Mouse (Mus musculus) telencephalon, adult 2 months (tissue): Measurements from ENCODE around the gene Gm10271.
A peak's percentile ranks its signal among the peaks of the same experiment; 100 is the strongest.

Source experiments
- DNase-seq: peaks from one replicate; pipeline ENCODE4 v3.0.0-alpha.2; 2011; ENCODE audit warnings: low read depth, low spot score

Gene Gm10271

DNA sequence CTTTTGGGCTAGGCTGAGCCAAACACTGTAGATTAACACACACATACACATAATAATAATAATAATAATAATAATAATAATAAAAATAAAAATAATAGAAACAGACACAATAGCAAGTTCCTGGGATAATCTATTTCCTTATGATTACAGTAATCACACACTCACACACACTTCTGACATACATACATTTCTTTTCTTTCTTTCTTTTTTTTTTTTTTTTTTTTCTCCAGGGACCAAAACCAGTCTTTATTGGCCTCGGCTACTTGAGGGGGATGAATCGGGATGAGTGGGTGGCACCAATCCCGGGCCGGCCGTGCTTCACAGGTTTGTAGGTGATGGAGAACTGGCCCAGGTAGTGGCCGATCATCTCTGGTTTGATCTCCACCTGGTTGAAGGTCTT is at the start of gene Gm10271:
Gene Gm10271 (minus strand): TSS at position 101 of the 400 bp plus-strand sequence.
- DNase-seq: no peak

DNA sequence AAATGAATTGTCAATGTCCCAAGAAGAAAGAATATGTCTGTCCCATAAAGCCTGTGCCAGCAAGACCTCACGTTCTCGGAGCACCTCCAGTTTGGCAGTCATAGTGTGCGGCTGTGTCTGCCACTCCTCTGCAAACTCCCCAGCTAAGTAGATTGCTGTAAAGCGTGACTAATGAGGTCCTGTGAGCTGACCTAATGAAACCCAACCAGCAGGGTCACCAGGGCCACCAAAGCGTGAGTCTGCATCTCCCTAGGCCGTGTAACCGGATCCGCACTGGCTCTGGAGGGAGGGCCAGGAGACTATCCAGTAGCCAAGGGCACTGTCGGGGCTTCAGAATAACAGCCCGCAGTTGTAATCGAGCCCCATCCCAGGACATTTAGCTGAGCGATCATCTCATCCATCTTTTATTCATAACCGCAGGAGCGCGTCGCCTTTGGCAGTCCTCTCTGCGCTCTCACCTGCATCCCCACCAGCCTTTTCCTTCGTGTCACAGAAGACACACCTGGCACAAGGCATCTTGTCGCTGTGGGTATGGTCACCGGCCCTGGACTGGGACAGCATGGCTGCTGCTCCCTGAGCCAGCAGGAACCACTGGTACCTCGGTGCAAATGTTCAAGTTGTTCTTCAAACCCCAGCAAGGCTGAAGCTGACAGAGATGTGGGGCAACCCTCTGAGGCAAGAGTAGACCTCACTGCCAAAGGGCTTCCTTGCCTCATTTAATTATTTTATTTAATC is 48.8 kb upstream of the Gm10271 start:
- no peak for DNase-seq

DNA sequence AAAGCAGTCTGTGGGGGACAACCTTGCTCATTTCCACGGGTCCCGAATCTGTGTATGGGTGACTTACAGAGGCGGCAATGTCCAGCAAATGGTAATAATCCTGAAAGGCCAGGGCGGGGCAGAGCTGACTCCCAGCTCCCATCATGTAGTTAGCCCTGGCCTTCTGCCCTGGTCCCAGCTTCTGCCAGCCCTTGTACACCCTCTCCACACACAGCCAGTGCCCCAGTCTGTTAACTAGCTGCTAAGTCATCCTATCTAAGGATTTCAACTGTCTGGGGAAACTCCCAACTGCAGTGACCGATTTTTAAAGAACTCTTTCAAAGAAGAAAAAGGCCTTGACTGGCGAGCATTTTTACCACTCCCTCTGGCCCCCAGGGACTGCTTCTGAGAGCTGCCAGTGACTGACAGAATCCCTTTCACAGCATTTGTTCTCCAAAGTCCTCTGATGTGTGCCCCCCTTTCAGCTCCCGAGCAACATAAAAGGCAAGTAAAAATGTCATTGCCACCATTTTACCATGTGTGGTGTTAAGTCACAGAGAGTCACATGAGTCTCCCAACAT is 46.0 kb upstream of the Gm10271 start:
- no peak for DNase-seq

DNA sequence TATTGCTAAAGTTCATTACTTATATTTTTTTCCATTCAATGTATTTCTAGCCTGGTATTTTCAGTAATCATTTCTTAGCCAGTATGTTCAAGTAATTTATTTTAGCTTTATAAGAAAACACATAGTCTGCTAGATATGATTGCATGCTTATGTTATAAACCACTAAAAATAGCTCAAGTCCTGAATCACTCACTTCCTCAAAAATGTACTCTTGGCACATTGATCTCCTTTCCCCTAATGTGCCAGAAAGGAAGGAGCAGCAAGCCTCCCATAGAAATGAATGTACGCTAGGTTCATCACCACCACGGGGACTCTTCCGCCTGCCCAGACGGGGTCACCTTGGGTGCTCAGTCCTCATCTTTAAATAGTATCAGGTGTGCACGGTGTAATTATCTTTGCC is 42.2 kb upstream of the Gm10271 start:
- no peak for DNase-seq

DNA sequence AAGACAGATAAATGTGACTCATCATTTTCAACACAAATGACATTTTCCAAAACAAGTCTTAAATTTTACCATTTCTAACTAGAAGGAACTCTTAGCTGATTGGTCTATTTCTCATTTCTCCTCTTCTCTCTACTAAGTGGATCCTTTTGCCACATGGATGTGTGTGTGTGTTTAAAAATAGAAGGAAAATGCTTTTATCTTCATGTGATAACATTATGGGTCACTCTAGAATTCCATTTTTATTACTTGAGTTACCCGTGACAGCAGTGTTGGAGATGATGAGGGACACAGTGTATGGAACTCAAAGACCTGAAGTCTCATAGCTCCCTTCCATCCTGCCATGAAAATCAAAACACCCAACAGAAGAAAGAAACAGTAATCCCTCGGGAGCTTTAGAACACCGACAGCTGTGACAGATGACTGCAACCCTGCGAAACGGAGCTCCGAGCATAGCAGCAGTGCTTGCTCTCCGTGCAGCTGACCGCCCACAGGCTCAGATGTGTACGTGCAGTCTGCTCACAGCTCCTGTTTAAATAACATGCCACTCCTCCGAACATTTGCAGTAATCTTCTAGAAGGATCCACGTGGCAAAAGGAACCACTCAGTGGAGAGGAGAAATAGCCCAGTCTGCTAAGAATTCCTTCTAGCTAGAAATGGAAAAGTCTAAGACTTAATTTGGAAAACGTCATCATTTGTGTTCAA is 41.4 kb upstream of the Gm10271 start:
- peak; percentile 93 for DNase-seq

DNA sequence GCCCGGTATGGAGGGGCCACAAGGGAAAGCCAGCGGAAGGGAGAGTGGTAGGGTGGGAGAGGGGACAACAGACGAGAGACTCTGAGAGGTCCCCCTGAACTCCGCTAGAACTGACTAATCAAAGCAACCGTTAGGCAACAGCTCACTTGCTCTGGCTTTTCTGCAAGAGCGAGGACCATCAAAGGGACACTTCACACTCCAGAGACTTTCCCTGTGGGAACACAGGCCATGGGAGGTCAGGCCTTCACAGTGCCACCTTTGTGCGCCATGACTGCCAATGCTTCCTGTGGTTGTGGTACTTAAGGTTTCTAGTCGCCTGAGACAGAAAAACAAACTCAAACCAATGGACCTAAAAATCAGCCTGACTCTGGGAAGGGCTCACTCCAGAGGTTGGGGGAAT is 38.6 kb upstream of the Gm10271 start:
- no peak for DNase-seq

DNA sequence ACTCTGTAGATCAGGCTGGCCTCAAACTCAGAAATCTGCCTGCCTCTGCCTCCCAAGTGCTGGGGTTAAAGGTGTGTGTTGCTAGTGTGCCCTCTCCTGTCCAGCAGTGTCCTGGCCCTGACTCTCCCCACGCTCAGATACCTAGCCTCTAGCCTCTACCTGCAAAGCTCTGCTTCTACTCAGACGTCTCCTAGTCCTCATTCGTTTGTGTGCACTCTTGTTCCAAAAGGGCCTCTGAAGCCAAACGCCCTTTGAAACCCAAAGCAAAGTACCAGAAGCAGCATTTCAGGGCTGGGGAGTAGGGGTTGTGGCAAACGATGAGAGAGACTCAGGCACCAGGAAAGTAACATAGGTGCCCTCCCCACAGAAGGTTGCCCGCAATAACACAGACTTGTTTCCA is 37.3 kb upstream of the Gm10271 start:
- no peak for DNase-seq

DNA sequence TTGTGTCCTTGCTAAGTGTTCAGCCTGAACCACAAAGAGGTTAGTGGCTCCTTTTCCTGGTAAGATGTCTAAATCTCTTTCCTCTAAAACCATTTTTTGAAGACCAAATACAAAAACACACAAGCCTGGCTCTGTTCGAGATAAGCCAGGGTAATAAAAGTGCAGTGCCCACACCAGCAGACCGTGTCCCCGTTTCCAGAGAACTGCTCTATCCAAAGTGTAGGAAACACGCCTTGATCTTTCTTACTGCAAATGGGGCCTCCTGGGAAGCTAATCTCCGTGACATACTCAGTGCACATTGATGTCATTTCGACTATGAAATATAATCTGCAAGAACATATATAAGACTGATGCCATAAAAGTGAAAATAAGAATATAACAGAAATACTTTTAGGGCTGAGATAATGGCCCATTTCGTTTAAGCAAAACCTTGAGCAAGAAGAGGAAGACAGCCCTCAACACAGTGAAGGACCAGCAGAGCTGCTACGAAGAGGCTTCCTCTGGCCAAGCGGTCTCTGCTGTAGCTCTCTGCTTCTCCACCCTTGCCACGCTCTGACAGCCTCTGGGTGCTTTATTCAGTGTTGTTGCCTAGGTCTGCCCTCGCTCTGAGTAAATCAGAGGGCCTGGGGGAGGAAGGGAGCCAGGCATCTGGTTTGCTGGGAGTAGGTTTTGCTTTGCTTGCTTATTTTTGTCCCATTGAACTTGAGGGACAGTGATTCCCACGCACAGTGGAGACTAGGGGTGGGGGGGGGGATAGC is 33.5 kb upstream of the Gm10271 start:
- DNase-seq: no peak

DNA sequence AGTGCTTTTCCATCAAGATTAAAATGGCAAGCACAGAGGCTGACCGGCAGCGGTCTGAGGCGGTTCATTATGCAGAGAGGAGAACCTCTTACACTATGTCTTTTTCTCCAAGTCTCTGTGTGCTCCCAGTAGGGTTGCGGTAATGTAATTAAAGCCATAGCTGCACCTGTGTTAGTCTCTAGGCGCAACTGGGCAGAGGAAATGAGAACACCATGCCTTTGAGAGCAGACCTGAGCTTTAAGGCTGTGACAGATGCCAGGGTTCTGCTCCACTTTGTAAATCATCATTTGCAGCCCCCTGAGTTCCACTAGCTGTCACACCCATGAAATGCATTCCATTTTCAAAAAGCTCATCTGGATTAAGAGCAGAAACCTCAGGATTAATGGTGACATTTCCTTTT is 32.3 kb upstream of the Gm10271 start:
- no peak for DNase-seq

DNA sequence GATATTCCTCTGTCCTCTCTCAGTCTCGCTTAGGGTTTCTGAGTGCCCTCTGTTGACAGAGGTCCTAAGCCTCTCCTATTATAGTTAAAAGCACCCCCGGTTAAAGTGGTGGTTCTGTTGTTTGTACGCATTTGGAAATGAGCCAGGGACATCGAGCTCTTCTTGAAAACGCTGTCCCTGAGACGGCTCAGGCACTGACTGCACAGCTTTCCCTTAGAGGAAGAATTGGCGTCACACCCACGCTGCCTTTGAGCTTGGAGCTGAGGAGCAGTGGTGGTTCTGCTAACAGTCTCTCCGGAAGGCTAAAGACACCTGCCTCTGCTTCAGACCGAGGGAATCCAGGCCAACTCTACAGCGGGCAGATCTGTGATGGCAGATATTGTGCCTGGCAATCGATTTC is 28.6 kb upstream of the Gm10271 start:
- DNase-seq: peak; percentile 65

DNA sequence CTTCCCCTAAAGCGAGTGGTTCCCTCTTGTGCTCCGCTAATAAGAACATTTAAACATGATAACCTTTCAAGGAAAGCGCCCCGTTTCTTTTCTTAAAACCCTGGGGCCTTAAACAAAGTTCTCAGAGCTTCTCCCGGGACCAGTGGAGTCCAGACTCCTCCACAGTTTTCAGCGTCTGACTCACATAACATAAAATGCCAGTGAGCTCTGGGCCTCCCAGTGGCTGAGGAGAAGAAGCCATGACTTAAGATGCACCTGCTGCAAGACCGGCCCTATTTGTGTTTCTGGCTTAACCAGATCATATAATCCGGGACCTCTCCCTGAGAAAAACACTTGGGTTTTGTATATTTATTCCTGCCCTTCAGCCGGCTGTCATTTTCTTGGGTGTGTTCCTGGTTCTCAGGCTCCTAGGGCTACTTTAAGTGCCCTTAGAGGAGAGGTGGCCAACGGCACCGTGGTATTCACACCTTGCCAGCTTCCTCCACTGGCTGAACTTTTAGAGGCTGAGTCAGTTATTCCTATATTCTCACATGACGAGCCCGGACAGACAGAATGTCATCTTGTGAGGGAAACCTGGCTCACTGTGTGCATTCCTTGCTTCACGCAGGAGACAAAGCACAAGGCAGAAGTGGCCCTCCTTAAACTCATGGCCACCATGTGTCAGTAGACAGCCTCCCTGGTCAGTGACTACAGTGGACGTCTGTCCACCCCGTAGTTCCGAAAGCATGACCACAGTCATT is 26.5 kb upstream of the Gm10271 start:
- no peak for DNase-seq

DNA sequence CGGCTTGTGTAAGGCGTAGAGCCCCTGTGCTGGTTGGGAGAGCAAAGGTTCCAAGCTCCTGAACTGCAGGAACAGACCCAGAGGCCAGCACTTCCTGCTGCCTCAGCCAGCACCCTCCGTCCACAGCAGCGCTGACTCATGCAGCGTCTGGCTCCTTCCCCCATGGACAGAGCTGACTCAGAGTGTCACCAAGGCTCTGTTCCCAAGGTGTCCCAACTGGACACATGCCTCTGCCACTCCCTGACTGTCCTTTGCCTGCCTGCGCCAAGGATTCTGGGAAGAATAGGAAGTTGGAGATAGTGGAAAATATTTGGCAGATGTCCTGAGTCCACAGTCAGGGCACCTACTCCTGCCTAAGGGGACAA is 23.8 kb upstream of the Gm10271 start:
- DNase-seq: no peak

DNA sequence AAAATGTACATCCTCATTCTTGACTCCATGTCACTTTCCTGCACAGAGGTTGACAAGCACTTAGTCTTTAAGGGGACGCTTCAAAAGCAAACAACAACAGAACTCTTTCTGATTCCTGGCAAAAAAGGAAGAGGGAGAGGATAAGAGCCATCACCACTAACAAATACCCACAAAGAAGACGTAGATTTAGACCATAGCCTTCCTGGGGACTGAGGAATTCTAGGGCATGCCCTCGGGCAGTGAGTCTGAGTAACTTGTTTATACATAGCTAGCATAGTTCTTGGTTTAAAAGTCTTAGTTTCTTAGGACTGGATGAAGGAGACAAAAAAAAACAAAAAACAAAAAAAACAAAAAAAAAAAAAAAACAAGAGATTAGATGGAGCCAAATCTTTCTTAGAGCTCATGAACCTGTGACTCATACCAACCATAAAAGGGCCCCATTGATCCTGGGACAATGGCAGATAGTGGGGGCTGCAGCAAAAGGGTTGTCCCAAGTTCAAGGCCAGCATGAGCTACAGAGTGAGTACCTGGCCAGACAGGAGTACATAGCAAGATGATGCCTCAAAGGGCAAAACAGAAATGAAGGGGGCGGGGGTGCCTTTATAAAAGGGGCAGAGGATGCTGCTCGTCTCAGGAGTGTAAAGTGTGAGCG is 23.3 kb upstream of the Gm10271 start:
- no peak for DNase-seq

DNA sequence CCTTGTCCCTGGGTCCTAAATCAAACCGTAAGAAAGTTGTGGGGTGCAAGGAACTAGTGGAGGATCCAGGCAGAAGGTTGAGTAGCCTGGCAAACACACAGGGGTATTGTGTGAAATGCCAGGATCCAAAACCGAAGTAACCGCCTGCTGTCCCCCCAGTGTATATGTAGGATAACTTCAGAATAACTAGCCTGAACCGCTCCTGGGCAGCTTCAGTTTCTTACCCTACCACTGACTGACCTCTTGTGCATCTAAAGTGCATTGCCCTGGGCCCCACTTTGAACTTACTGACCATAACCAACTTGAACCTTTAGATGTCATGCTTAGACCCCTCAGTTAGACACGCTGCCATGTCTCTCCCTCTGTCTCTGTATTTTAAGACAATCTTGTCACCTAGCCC is 22.8 kb upstream of the Gm10271 start:
- no peak for DNase-seq

DNA sequence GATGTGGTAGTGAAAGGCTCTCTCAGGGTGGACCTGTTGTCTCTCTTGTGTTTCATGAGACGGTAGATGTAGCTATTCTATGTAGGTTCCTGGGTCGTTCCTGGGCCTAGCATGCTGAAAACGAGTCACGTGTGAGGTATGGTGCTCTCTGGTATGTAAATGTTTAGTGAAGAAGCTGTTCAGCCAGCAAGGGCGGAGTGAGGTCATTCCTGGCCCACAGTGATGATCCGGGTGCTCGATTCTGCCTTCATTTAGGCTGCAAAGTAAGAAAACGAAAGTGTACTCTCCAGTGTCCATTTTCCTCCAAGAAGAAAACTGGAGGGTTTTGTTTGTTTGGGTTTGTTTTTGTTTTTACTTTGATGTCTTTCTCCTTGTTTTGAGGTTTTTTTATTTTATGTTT is 21.6 kb upstream of the Gm10271 start:
- DNase-seq: no peak

DNA sequence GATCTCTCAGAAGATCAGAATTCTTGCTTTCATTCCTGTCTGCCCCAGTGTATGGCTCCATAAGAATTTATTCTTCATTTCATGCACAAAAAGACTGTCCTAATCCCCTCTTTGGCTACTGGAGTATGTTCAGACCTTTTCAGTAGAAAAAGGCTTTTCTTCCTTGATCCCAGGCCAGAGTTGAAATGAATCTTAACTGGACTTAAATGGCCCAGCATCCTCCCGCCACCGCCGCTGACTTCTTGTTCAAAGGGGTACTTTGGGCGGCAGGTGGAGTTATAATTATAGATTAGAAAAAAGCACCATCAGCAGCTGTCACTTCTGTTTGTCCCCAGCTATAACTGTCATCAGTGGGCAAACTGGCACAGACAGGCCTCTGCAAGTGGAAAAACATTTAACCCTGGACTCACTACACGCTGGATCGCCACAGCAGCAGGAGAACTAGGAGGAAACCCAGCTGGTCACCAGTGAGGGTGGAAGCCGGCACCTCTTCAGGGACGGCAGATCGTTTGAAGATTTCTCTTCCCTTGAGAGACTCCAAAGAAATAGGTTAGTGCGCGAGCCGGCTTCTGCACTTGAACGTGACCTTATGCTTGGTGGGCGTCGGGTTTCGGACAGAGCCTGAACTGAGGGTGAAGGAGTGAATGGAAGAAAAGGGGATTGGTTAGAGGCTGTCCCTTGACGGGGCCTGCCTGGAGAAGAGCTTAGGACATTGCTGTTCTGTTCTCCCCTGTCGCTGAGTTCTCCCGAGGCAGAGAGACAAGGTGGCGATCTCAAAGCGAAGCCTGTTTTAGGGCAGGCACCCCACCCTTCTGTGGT is 14.1 kb upstream of the Gm10271 start, which contains the start of gene Best3:
Gene Best3 (plus strand): TSS at position 51 of the 819 bp plus-strand sequence.
- DNase-seq: no peak

DNA sequence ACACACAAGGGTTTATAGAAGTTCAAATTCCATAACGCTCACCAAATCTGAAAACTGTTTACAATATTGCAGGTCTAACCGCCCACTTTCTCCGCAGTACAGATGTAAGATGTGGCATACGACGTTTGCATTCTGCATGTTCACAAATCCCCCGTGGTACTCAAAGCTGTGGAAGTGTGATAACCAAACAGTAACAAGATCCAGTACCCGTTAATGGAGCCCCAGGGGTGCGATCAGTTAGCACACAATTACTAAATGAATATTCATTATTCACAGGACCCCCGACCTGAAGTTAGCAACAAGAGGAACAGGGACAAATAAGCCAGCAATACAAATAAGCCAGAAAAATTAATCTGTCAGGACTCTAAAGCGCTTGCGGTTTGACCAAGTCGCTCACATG is 12.4 kb upstream of the Gm10271 start:
- no peak for DNase-seq

DNA sequence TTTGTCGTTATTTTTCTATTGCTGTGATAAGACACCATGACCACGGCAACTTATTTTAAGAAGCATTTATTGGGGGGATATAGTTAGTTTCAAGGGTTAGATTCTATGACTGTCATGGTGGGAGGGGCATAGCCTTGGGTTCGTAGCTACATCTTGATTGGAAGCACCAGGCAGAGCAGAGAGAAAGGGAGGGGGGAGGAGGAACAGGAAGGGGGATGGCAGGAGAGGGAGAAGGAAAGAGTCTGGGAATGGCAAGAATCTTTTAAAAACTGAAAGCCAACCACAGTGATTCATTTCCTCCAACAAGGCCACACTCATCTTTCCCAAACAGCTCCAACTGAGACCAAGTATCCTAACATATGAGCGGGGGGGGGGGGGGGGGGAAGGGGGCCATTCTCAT is 10.1 kb upstream of the Gm10271 start:
- DNase-seq: no peak

DNA sequence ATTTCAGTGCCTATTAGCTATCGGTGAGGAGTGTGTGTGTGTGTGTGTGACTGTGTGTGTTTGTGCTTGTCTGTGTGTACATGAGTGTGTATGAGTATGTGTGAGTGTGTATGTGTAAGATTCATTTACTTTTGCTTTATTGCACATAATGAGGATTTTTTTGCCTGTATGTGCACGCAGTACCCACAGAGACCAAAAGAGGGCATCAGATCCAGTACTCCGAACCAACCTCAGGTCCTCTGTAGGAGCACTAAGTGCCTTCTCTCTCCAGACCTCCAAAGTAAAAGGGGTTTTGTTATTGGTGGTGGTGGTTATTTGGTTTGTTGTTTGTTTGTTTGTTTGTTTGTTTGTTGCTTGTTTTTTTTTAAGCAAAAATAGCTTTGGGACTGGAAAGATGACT is 8.5 kb upstream of the Gm10271 start:
- no peak for DNase-seq

DNA sequence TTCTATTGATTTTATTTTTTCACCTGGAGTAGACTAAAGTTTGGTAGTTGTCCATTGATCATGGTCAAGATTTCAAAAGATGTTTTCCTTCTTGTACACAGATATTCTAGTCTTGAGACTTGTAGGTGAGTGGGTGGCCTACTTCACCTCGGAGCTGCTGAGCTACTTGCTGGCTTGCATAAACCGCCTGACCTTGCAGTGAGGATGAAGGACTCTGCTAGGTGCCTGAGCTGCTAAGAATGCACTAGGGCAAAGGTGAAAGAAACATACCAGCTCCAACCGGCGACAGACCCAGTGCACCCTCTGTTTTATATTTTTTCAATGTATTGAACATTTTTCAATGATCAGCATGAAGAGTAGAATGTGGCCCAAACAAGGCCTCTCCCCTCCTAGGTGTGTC is 7.9 kb upstream of the Gm10271 start:
- DNase-seq: no peak
